Mouse (Mus musculus) skeletal muscle tissue, adult 2 months (tissue): ENCODE data around the gene Slc25a13.
"Not testable (repeated sequence)": the region's sequence is repeated elsewhere in the genome, so short reads cannot be mapped to it uniquely, and the experiment has no call there.

Source experiments
- DNase-seq: peaks from one replicate; pipeline ENCODE4 v3.0.0-alpha.2; 2012; ENCODE audit warnings: low read depth, low spot score

The Slc25a13 gene

DNA sequence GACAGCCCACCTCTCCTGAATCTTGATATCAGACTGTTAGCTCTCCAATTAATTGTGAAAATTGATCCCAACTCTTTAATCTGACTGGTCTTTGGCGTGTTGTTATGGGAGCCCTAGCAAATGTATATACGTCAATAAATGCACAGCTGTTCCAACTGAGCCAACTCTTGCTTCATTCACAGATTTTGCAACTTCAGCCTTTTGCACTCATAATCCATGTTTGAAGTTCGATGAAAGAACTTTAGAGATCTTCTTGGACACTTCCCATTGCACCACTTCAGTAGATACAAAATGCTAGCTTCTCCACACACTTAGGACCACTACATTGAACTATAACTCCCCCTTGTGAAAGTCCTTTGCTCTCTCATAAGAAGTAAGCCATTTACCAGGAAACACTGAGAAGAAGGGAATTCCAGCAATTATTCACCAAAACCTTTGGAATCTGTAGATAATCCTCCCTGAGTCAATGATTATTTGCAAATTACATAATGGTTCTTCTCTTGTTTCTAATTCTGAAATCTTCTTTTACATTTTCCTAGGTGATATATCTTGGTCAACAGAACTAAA, 11.3 kb downstream of the Slc25a13 start:
- DNase-seq: no peak

DNA sequence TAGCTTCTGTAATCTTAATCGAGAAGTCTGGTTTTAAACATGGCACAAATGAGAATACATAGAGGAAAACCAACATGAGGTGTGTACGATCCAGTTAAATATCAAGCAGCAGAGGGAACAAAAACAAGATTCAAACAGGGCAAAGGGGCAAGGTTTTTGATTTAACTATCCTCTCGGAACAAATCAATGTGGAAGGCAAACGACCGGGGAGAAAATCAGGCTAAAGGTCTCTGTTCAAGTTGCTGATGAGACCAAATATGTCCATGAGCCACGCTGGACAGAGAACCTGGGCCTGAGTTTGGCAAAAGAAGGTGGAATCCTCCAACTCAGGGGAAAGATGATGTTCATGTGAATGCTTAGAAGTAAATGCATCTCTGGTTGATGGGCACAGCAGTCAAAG, 14.5 kb downstream of the Slc25a13 start:
- DNase-seq: no peak

- DNase-seq: no peak
Observed at GRCm38 (mm10) chr6:6201977-6202376, 15.0 kb downstream of the Slc25a13 start.

DNA sequence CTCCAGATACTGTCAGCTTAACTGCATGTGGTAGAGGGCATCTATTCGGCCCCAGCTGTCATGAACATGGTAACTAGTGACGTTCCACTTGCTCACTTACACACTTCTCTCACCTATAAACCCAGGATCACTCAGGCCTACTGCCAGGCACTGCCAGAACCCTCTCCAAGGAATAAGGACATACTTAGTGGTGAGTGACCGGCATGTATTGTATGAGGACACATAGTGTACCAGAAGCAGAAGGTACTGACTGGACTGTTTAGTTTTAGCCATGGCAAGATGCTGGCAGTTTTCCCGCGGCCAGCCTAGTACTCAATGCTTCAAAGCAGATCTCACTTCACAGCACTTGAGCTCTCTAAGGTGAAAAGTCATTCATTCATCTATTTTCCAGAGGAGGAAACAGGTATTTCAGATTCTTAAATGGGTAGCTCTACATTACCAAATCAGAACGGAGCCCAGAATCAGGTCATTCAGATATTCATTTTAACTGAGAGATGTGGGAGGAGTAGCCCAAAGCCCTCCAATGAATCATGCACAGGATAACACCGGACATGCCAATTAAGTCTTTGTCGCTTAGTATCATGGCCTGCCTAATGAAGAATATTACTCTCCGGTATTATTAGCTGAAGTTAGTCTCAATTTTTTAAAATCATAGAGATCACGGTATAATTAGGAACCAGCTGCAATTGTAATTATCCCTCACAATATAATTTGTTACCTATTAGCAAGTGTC, 17.7 kb downstream of the Slc25a13 start:
- no peak for DNase-seq

DNA sequence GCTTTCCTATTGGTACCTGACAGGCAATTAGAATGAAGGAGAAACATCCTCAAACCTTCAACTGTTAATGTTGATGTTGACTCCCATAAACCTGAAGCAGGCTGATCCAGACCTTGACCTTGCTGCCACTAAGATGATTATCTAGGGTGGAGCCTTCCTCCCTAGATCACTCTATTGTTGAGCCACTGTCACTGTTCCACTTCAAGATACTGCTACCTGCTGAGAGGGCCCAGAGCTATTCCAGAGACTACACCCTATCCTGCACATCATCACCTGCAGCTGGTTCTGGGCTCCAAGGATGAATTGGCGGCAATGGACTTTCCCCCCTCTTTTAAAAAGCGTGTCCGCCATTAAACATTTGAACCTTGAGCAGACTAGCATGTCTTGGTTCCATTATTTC, 18.9 kb downstream of the Slc25a13 start:
- not testable (repeated sequence) for DNase-seq

DNA sequence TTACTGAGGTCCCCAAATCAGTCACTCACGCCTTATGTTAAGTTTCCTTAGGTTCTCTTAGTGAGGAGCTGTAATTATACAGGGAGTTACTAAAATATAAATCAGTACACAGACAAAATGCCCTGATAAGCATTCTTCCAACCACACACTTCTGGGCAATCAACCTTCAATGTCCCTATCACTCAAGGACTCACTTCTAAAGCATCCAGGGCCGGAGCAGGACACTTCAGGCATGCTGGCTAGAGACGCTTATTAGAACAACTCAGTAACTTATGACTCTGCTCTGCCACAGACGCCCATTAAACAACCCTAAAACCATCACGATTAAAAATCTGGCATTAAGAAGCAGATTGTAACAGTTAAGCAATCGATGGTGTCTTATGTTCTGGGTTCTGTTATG, 19.6 kb downstream of the Slc25a13 start:
- no peak for DNase-seq

DNA sequence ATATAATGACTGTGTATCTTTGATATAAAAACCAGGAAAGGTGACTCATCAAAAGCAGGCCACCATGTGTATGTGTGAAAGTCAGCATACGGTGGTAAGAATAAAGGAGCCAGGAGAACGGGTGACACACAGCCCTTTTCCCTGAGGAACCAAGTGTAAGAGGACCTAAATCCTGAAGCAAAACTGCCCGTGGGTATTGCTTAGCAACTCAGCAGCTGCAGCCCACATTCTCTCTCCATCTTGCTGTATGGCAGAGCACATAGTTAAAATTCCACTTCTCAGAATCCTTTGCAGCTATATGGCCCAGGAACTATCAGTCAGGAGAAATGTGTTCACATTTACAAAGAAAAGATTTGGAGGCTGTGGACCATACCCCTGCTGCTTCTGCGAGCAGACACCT, 20.4 kb downstream of the Slc25a13 start:
- no peak for DNase-seq

GRCm38 (mm10) chr6:6194831-6195230, 22.1 kb downstream of the Slc25a13 start:
- DNase-seq: no peak

DNA sequence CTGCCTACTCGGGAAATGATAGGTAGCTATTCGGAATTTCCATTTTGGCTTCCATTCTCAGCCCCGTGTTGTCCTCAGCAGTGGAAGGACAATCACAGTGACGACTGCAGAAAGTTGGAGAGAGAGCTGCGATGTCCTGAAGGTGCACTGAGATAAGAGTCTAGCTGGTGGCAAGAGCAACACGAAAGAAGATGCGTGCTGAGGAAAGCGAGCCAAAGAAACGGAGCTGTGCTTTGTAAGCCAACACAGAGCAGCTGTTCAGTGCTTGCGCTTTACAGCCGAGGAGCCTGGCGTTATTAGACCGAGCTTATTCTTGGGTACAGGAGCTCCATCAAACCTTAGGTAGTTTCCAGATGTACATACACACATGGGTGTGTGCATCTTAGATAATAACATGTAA, 23.1 kb downstream of the Slc25a13 start:
- DNase-seq: no peak

DNA sequence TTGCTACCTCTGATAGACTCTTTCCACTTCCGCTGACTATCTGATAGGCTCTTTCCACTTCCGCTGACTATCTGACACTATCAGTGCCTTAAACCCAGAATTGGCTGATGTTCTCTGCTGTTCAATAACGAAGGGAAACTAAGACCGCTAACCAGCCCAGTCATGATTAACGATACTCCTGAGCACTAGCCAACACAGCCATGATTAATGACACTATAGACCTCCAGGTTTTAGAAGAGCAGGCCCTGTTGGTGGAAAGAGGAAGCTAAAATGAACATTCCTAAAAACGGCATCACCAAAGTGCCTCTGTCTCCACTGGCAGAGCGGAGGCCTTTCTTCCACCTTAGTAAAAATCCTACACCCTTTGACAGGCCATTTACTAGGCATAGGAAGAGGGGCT, 24.6 kb downstream of the Slc25a13 start:
- DNase-seq: no peak

- no peak for DNase-seq
Observed at GRCm38 (mm10) chr6:6191596-6192337, 25.2 kb downstream of the Slc25a13 start.

DNA sequence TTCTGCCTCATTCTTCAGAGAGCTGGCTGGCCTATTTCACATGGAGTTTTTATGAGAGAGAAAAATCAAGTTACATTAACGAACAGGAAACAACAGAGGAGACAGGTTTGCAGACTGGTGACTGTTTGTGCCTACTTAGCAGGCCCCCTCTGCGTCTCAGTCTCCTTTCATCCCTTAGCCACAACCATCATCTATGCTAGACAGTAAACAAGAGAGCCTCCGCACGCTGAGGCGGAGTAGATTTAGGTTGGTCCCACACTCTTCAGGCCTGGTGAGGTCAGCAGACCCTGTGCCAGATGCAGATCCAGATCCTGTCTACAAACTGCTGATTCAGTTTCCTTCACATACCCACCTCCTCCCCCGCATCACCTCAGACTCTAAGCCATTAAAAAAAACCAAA, 28.0 kb downstream of the Slc25a13 start:
- no peak for DNase-seq

GRCm38 (mm10) chr6:6186468-6186867, 30.5 kb downstream of the Slc25a13 start:
- no peak for DNase-seq

DNA sequence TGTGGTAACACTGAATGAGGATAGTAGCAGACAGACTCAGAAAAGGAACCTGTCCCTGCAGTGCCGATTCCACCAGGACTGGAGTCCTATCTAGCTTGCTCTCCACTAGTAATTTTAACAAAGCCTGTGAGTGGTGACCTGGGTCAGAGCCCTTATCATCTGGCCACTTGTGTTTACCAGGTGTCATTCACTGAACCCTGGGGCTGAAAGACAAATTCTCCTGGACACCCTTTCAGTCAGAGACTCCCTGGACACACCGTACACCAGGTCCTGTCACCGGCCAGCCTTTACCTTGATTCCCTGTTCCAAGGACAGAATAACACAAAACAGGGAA, 31.3 kb downstream of the Slc25a13 start:
- DNase-seq: no peak

GRCm38 (mm10) chr6:6184921-6185734, 31.8 kb downstream of the Slc25a13 start:
- no peak for DNase-seq

DNA sequence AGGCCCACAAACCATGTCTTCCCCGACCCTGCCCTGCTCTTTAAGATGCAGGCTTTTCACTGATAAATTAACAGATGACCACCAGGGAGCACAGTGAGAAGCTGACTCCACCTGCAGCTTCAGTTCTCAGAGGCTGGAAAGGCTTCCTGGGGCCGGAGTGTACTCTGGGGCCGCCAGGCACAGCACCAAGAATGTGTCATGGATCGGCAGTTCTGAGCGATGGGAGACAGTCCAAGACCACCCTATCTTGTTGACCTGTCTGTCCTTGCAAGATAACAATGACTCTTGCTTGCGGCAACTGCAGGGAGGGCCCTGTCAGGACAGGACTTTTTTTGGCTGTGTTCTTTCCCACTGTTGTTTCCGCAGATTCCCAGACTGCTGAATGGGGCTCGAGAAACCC, 33.4 kb downstream of the Slc25a13 start:
- no peak for DNase-seq

DNA sequence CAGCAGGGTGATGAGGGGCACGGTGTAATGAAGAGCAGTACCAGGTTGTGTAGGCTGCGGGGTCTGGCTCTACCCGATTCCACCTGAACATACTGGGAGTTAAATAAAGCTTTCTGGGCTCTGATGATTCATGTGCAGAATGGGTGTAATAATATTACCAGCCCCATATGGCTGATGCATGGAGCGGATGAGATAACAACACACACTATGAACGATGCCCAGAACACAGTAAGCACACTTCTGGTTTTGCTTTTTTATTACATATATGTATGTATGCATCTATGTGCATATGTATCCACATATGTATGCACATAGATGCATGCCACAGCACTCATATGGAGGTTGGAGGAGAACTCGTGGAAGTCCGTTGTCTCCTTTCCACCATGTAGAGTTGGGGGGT, 34.8 kb downstream of the Slc25a13 start:
- DNase-seq: no peak

DNA sequence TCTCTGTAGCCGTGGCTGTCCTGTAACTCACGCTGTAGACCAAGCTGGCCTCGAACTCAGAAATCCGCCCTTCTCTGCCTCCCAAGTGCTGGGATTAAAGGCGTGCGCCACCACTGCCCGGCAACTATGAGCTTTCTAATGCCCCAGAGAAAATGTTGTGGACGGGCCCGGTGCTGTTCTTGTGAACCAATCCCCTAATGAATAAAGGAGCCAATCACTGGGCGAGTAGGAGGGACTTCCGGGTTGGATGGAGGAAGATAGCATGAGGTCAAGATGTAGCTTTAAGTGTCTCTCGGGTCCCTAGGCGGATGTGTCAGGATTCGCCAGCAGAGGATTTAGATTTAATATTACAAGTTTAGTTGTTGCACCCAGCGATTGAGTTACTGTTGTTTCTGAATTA, 38.6 kb downstream of the Slc25a13 start:
- DNase-seq: not testable (repeated sequence)

DNA sequence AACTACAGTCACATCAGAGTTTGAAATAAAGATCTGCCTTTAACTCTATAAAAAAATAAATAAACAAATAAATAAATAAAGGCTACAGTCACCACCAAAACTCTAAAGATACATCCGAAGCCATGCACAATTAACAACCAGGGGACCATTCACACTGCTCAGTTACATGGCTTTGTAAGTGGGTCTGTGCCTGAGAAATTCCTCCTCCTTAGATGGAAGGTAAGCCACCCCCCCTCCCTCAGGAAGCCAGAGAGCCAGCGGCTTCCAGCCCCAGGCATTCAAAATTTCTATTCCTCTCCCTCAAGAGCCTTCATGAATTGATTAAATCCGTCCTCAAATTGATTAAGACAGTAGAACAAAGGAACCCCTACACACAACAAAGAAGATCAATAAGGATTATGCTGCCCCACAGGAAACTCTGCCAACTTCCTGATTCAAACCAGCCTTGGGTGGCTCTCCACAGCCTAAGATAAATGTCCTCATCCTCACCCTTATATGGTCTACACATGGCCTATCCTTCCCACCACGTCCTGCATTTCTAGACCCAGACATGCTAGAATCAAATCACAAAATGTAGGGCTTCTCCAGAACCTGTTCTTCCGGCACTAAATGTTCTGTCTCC, 41.5 kb downstream of the Slc25a13 start:
- DNase-seq: no peak

GRCm38 (mm10) chr6:6173935-6174561, 42.9 kb downstream of the Slc25a13 start:
- DNase-seq: no peak
